Mouse (Mus musculus) CH12.LX (cell line): ENCODE results near the gene Ankrd2. TPM values are rescaled to one million over a fixed set of nuclear protein-coding genes. Genes with fewer than 3 reads are reported as not detected.

Experiments used
- DNase-seq: peaks from one replicate; pipeline ENCODE4 v3.0.0-alpha.2; 2013; ENCODE audit errors: extremely low read depth
- H3K27ac ChIP-seq: 2 replicates; pipeline ENCODE4 v1.5.1; 2012; ENCODE audit warnings: low read depth, mild to moderate bottlenecking, control low read depth, moderate library complexity; ENCODE audit not compliant: insufficient read depth
- H3K27me3 ChIP-seq: replicated peaks from 2 replicates; pipeline ENCODE3; 2012; ENCODE audit warnings: inconsistent platforms
- H3K36me3 ChIP-seq, 2 experiments: replicated peaks in 1 of 2; 2 replicates each; pipeline versions ENCODE3 to v1.6.1; 2012; ENCODE audit warnings: inconsistent platforms in 1 of 2, low read length in 1 of 2, mild to moderate bottlenecking in 1 of 2, mixed read lengths in 1 of 2, moderate library complexity in 1 of 2; ENCODE audit not compliant: control insufficient read depth in 1 of 2, insufficient read depth in 1 of 2
- H3K4me1 ChIP-seq, 2 experiments: 2 replicates each; pipeline ENCODE4 v1.6.1; 2012; ENCODE audit warnings: inconsistent platforms in 1 of 2, moderate library complexity in 1 of 2; ENCODE audit not compliant: insufficient read depth in 2 of 2, control insufficient read depth in 1 of 2
- H3K4me2 ChIP-seq: 2 replicates; pipeline ENCODE4 v1.6.1; 2012; ENCODE audit warnings: low read depth, mild to moderate bottlenecking, control low read depth; ENCODE audit not compliant: poor library complexity, insufficient read depth, severe bottlenecking
- H3K4me3 ChIP-seq, 3 experiments: fragments of 150-350 bp in 1 of 3; sonication (generic) in 1 of 3; replicated peaks in 1 of 3; 2 replicates each; pipeline versions ENCODE3 to v1.5.1; 2011 to 2012; ENCODE audit warnings: low read depth in 2 of 3, low read length in 2 of 3, mild to moderate bottlenecking in 2 of 3, moderate library complexity in 2 of 3, control low read depth in 1 of 3, improper control_type of control experiment in 1 of 3, inconsistent platforms in 1 of 3, mixed read lengths in 1 of 3; ENCODE audit not compliant: poor library complexity in 1 of 3
- H3K79me2 ChIP-seq: replicated peaks from 2 replicates; pipeline ENCODE4 v1.6.1; 2012; ENCODE audit warnings: mild to moderate bottlenecking, moderate library complexity; ENCODE audit not compliant: control insufficient read depth, poor library complexity, insufficient read depth, severe bottlenecking; ENCODE audit errors: extremely low read depth
- H3K9ac ChIP-seq: 2 replicates; pipeline ENCODE4 v1.6.1; 2012; ENCODE audit warnings: low read depth, mild to moderate bottlenecking, control low read depth, moderate library complexity; ENCODE audit not compliant: insufficient read depth
- H3K9me3 ChIP-seq: replicated peaks from 2 replicates; pipeline ENCODE3; 2012; ENCODE audit warnings: low read length, inconsistent platforms, mixed read lengths
- CHD1 ChIP-seq: IDR thresholded peaks from 2 replicates; pipeline ENCODE4 v1.6.1; 2012; ENCODE audit warnings: low read depth, low read length, improper control_type of control experiment, inconsistent platforms
- CHD2 ChIP-seq: IDR thresholded peaks from 2 replicates; pipeline ENCODE4 v1.6.1; 2011; ENCODE audit warnings: low read length, improper control_type of control experiment
- CTCF ChIP-seq, 2 experiments: IDR thresholded peaks in 1 of 2; conservative IDR thresholded peaks in 1 of 2; 2 replicates each; pipeline ENCODE4 v1.5.1; 2011 to 2012; ENCODE audit warnings: low read depth in 2 of 2, low read length in 2 of 2, improper control_type of control experiment in 1 of 2, inconsistent platforms in 1 of 2, mild to moderate bottlenecking in 1 of 2, moderate library complexity in 1 of 2
- E2F4 ChIP-seq: IDR thresholded peaks from 2 replicates; pipeline ENCODE4 v1.6.1; 2011; ENCODE audit warnings: low read depth, low read length, improper control_type of control experiment; ENCODE audit not compliant: insufficient replicate concordance
- ELF1 ChIP-seq: IDR thresholded peaks from 2 replicates; pipeline ENCODE4 v1.6.1; 2014; ENCODE audit warnings: low read depth, mild to moderate bottlenecking, inconsistent platforms, low read length, improper control_type of control experiment
- EP300 ChIP-seq: IDR thresholded peaks from 2 replicates; pipeline ENCODE4 v1.6.1; 2011; ENCODE audit warnings: low read length, improper control_type of control experiment
- ETS1 ChIP-seq: conservative IDR thresholded peaks from 2 replicates; pipeline ENCODE4 v1.6.1; 2012; ENCODE audit warnings: low read depth, mild to moderate bottlenecking, inconsistent platforms, low read length, improper control_type of control experiment, moderate library complexity
- HCFC1 ChIP-seq: IDR thresholded peaks from 2 replicates; pipeline ENCODE4 v1.6.1; 2012; ENCODE audit warnings: low read depth, mild to moderate bottlenecking, inconsistent platforms, low read length, improper control_type of control experiment
- IRF4 ChIP-seq: IDR thresholded peaks from 2 replicates; pipeline ENCODE4 v1.6.1; 2014; ENCODE audit warnings: low read depth, mild to moderate bottlenecking, inconsistent platforms, low read length, improper control_type of control experiment
- JUND ChIP-seq: conservative IDR thresholded peaks from 2 replicates; pipeline ENCODE4 v1.6.1; 2011; ENCODE audit warnings: low read depth, low read length, improper control_type of control experiment
- MAFK ChIP-seq: IDR thresholded peaks from 2 replicates; pipeline ENCODE4 v1.6.1; 2011; ENCODE audit warnings: low read length, improper control_type of control experiment; ENCODE audit not compliant: insufficient replicate concordance
- MAZ ChIP-seq: IDR thresholded peaks from 2 replicates; pipeline ENCODE4 v1.6.1; 2012; ENCODE audit warnings: low read depth, mild to moderate bottlenecking, inconsistent platforms, low read length, improper control_type of control experiment, moderate library complexity
- MXI1 ChIP-seq: IDR thresholded peaks from 2 replicates; pipeline ENCODE4 v1.6.1; 2011; ENCODE audit warnings: mild to moderate bottlenecking, low read depth, low read length, improper control_type of control experiment
- MYC ChIP-seq: IDR thresholded peaks from 2 replicates; pipeline ENCODE4 v1.6.1; 2011; ENCODE audit warnings: low read depth, mild to moderate bottlenecking, improper control_type of control experiment, low read length
- NELFE ChIP-seq: IDR thresholded peaks from 2 replicates; pipeline ENCODE4 v1.6.1; 2011; ENCODE audit warnings: low read depth, low read length, improper control_type of control experiment
- POLR2AphosphoS2 ChIP-seq: IDR thresholded peaks from 2 replicates; pipeline ENCODE4 v1.6.1; 2011; ENCODE audit warnings: low read depth, low read length, improper control_type of control experiment
- RAD21 ChIP-seq: IDR thresholded peaks from 2 replicates; pipeline ENCODE4 v1.6.1; 2011; ENCODE audit warnings: low read depth, mild to moderate bottlenecking, low read length, improper control_type of control experiment, moderate library complexity
- SIN3A ChIP-seq: IDR thresholded peaks from 2 replicates; pipeline ENCODE4 v1.6.1; 2012; ENCODE audit warnings: low read length, improper control_type of control experiment, inconsistent platforms
- UBTF ChIP-seq: IDR thresholded peaks from 2 replicates; pipeline ENCODE4 v1.6.1; 2012; ENCODE audit warnings: low read depth, mild to moderate bottlenecking, inconsistent platforms, low read length, improper control_type of control experiment, moderate library complexity
- USF1 ChIP-seq: IDR thresholded peaks from 2 replicates; pipeline ENCODE4 v1.6.1; 2014; ENCODE audit warnings: low read depth, mild to moderate bottlenecking, inconsistent platforms, low read length, improper control_type of control experiment
- USF2 ChIP-seq: conservative IDR thresholded peaks from 2 replicates; pipeline ENCODE4 v1.6.1; 2011; ENCODE audit warnings: low read depth, low read length, improper control_type of control experiment
- ZKSCAN1 ChIP-seq: IDR thresholded peaks from 2 replicates; pipeline ENCODE4 v1.6.1; 2012; ENCODE audit warnings: low read depth, inconsistent platforms, low read length, improper control_type of control experiment, borderline replicate concordance
- ZNF384 ChIP-seq: IDR thresholded peaks from 2 replicates; pipeline ENCODE4 v1.6.1; 2012; ENCODE audit warnings: low read depth, low read length, improper control_type of control experiment, inconsistent platforms
- dilution Hi-C: fragments of 300-500 bp; cut with MboI; formaldehyde crosslinking; loops from 2 replicates; pipeline ENCODE4 v1.14.3; 2020; ENCODE audit warnings: low sequenced_read_pairs; ENCODE audit not compliant: extremely low pct_unique_long_range_greater_than_20kb, extremely low pct_ligation_motif_present
- in situ Hi-C: fragments of 300-500 bp; cut with MboI; formaldehyde crosslinking; loops from 3 replicates; pipeline ENCODE4 v1.14.3; 2019; ENCODE audit warnings: low sequenced_read_pairs, low pct_ligation_motif_present, low pct_unique_long_range_greater_than_20kb, mixed read lengths
- polyA plus RNA-seq: library from polyadenylated mRNA; unstranded; fragments of >175 nt; gene quantifications from 2 replicates; pipeline ENCODE4 v1.2.1, GENCODE M21; 2012; ENCODE audit warnings: low read depth; ENCODE audit not compliant: insufficient read length
- total RNA-seq, 2 experiments: library from RNA; depleted of rRNA; stranded (reverse); fragments of 300-350 nt in 1 of 2; fragments of >200 nt in 1 of 2; gene quantifications; 2 replicates each; pipeline ENCODE4 v1.2.3; 2012 to 2014

Gene Ankrd2
- total and polyA plus RNA-seq, 3 experiments = not detected

- H3K9me3 ChIP-seq = no peaks in the 10 kb centered on the region
- in situ Hi-C loops (no loop called here), dilution Hi-C loops (no loop called here)
- no peak overlapping the region for H3K4me3 ChIP-seq
- H3K9ac ChIP-seq = no peak overlapping the region
- H3K4me1 ChIP-seq = peaks cover 0 to 11% of the 10 kb centered on the region in 2 experiments; a peak in 1 of 4 replicates
- no peak overlapping the region for H3K27ac ChIP-seq
- H3K27me3 ChIP-seq = no peaks in the 10 kb centered on the region
- no peaks in the 10 kb centered on the region for H3K36me3 ChIP-seq
- no peak for TF ChIP-seq HCFC1
- TF ChIP-seq JUND = no peak
- no peak for TF ChIP-seq E2F4
- no peak for TF ChIP-seq USF1
- TF ChIP-seq MXI1 = no peak
- no peak for TF ChIP-seq ETS1
- no peak for TF ChIP-seq NELFE
- no peak overlapping the region for H3K4me2 ChIP-seq
- H3K79me2 ChIP-seq = no peaks in the 10 kb centered on the region
- no peak for DNase-seq
Observed at GRCm38 (mm10) chr19:41997090-41997489, 38.7 kb upstream of the Ankrd2 start.

- H3K79me2 ChIP-seq = no peaks in the 10 kb centered on the region
- no peak overlapping the region for H3K9ac ChIP-seq
- H3K4me2 ChIP-seq = no peak overlapping the region
- H3K4me3 ChIP-seq = no peak overlapping the region
- no peak for TF ChIP-seq CTCF (conservative IDR thresholded peaks at IDR 0.05 in 1 of 2, IDR thresholded peaks at IDR 0.05 in 1 of 2; ENCODE audit: low read depth in 2 of 2, low read length in 2 of 2)
- no peak for TF ChIP-seq CHD2
- no peak for TF ChIP-seq HCFC1
- no peak for TF ChIP-seq ZNF384
- TF ChIP-seq E2F4 = no peak
- no peak for TF ChIP-seq MXI1
- no peak for TF ChIP-seq USF2
- H3K27me3 ChIP-seq = no peaks in the 10 kb centered on the region
- no peaks in the 10 kb centered on the region for H3K9me3 ChIP-seq
- in situ Hi-C loops (no loop called here), dilution Hi-C loops (no loop called here)
- H3K36me3 ChIP-seq = no peaks in the 10 kb centered on the region
- H3K4me1 ChIP-seq = peaks cover 0 to 11% of the 10 kb centered on the region in 2 experiments; a peak in 1 of 4 replicates
- no peak for DNase-seq
- H3K27ac ChIP-seq = no peak overlapping the region
Observed at GRCm38 (mm10) chr19:41998770-41999548, 36.8 kb upstream of the Ankrd2 start.

GRCm38 (mm10) chr19:41999688-42000283, 36.0 kb upstream of the Ankrd2 start:
- H3K27ac ChIP-seq = no peak overlapping the region

More at GRCm38 (mm10) chr19:41999688-42000283, 36.0 kb upstream of the Ankrd2 start:
- H3K4me3 ChIP-seq = no peak overlapping the region
- TF ChIP-seq IRF4 = no peak
- no peak for TF ChIP-seq EP300
- no peak for TF ChIP-seq CTCF (conservative IDR thresholded peaks at IDR 0.05 in 1 of 2, IDR thresholded peaks at IDR 0.05 in 1 of 2; ENCODE audit: low read depth in 2 of 2, low read length in 2 of 2)
- TF ChIP-seq MAZ = no peak
- TF ChIP-seq MYC = no peak
- no peak for TF ChIP-seq ZKSCAN1
- no peak for TF ChIP-seq E2F4
- TF ChIP-seq ELF1 = no peak
- no peak for TF ChIP-seq MXI1
- TF ChIP-seq POLR2AphosphoS2 = no peak
- TF ChIP-seq UBTF = no peak
- TF ChIP-seq SIN3A = no peak
- no peak for TF ChIP-seq CHD1
- TF ChIP-seq RAD21 = no peak
- no peak for TF ChIP-seq USF2
- no peak for TF ChIP-seq MAFK
- TF ChIP-seq NELFE = no peak
- H3K9ac ChIP-seq = no peak overlapping the region
- no peak for DNase-seq
- peaks cover 0 to 11% of the 10 kb centered on the region in 2 experiments; a peak in 1 of 4 replicates for H3K4me1 ChIP-seq
- in situ Hi-C loops (no loop called here), dilution Hi-C loops (no loop called here)
- no peaks in the 10 kb centered on the region for H3K36me3 ChIP-seq
- no peaks in the 10 kb centered on the region for H3K79me2 ChIP-seq
- H3K4me2 ChIP-seq = no peak overlapping the region
- H3K27me3 ChIP-seq = no peaks in the 10 kb centered on the region
- no peaks in the 10 kb centered on the region for H3K9me3 ChIP-seq
